Mouse (Mus musculus) brain, embryonic 18.5 days (tissue): Measurements from ENCODE around the gene Abhd2.
A peak's percentile ranks its signal among the peaks of the same experiment; 100 is the strongest.

ENCODE experiments used
- DNase-seq: peaks from one replicate; pipeline ENCODE4 v3.0.0-alpha.2; 2012; ENCODE audit warnings: low read depth, low spot score

Abhd2 gene

GRCm38 (mm10) chr7:79272789-79273718 lies at the start of gene Abhd2:
Abhd2 (plus strand) TSS chr7:79273199.
- peak; percentile 98 for DNase-seq

DNA sequence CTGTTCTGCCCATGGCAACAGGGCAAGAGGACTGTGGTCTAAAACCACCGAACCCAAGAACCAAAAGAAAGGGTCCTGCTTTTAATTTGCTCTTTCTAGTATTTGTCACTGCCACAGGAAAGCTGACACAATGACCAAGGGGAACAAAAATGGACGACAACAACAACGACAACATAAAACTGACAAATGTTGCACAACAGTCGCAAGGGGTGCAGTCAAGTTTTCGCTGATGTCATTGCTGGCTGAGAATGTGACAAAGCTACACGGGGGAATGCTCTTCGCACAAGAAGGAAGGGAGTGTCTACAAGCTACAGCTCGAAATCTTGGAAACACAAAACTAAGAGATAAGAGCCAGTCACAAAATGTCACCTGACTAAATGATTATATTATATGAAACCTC lies 47.5 kb upstream of the Abhd2 start:
- no peak for DNase-seq

DNA sequence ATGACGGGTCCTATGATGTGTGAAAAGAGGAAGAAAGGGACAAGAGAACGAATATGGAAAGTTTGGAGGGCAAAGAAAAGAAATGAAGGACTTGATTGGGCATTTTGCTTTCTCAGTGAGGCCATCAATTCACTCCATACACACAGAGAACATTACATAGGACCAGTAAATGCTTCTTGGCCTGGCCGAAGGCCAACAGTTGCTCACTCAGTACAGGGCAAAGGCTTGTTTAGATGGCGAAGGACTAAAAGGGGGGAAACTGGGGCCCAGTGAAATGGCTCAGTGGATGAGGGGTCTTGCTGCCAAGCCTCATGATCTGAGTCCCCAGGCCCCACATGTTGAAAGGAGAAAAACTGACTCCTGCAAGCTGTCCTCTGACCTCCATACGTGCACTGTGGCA lies 46.8 kb upstream of the Abhd2 start:
- no peak for DNase-seq

GRCm38 (mm10) chr7:79226834-79227486 lies 46.0 kb upstream of the Abhd2 start:
- no peak for DNase-seq

- DNase-seq: no peak
Observed at GRCm38 (mm10) chr7:79228471-79228870, 44.5 kb upstream of the Abhd2 start.

GRCm38 (mm10) chr7:79231577-79231976 lies 41.4 kb upstream of the Abhd2 start:
- no peak for DNase-seq

GRCm38 (mm10) chr7:79232048-79232447 lies 41.0 kb upstream of the Abhd2 start:
- DNase-seq: no peak

GRCm38 (mm10) chr7:79238741-79239140 lies 34.3 kb upstream of the Abhd2 start:
- DNase-seq: no peak

DNA sequence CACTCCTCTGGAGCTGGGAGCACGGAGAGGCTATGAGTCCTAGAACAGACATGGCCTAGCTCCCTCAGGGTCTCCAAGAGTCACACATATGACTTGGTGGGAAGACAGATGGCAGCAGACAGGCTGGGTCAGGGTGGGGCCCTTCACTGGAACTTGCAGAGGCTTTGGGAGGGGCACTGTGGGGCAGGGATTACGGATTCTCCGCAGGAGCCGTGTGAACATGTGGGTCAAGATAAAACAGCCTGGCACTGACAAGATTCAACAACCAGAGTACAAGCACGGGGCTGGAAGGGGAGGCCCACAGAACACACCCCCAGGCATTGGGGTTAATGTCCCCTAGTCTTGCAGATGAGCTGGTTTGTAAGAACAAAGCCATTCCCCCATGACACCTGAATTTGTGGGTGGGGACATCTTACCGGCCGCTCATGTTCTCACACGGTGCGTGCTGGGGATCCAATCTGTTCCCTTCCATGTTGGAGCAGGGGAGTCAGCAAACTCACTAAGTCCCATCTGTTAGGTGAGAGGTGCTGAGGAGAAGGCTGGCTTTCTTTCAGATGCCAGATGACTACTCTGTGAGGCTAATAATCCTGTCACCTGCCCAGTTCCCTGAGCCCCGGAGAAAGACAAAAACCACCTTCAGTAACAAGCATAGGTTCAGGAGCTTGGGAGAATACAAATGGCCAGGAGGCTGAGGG lies 30.9 kb upstream of the Abhd2 start:
- DNase-seq: no peak

- DNase-seq: no peak
Observed at GRCm38 (mm10) chr7:79243236-79243635, 29.8 kb upstream of the Abhd2 start.

DNA sequence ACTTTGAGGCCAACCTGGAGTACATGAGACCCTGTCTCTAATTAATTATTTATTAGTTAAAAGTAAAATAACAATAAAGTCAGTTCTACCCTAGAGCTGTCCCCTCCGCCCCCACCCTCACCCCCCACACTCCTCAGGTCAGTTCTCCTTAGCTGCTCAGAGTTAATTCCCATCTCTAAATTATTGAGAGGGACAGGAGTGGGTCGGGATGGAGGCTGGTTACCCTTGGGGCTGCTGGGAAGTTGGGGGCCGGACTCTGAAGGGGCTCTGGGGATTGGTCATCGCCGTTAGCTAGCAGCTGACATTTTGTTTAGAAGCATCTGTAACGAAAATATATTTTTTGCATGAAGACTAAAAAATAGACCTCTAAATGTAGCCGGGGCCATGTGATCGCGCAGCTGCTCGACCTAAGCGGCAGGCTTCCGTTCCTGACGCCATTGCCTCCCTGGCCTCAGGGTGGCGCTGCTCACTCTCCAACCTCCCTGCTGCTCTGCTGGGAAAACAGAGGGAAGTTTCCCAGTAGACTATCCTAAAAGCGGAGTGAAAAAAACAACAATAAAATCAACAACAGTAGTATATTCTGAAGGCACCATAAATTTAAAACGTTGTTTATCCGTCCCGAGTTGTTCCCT lies 26.8 kb upstream of the Abhd2 start:
- DNase-seq: no peak

GRCm38 (mm10) chr7:79247408-79247807 lies 25.6 kb upstream of the Abhd2 start:
- no peak for DNase-seq

DNA sequence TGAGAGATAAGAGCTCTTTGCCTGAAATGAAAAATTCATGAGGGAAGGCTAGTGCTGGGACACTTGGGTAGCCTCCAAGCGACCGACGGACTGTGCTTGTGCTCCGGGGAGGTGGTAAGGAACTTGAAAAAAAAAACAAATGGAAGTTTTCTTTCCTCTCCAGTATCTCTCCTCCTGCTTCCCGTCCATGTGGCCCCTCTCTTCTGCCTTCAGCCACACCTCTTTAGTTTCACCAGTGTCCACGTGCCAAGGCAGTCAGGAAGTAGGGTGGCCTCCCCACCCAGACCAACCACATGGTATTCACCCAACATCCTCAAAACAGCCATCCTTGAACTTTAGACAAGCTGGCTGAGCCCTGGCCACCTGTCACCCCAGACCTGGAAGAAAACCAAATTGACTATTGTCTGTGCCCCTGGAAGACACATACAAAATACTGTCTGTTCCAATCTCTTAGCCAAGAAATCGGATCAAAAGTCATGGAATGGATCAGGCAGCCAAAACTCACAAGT lies 25.1 kb upstream of the Abhd2 start:
- DNase-seq: no peak

- DNase-seq: no peak
Observed at GRCm38 (mm10) chr7:79249581-79249980, 23.4 kb upstream of the Abhd2 start.

GRCm38 (mm10) chr7:79254248-79254888 lies 18.6 kb upstream of the Abhd2 start:
- DNase-seq: no peak

DNA sequence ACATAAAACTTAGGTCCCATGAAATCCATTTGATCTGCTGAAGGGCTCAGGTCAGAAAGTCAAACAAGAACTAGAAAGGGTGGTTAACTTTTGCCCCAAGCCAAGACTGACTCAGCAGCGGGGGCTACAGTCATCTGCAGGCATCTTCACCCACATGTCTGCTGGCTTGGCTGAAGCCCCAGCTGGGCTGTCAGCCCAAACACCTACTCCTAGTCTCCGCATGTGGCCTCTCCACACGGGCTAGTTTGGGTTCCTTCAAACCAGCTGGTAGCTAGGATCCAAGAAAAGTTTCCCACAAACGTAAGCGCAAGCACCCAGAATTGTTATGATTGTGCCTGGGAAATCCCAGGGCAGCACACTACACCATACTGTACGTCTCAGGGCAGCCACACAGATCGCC lies 17.6 kb upstream of the Abhd2 start:
- DNase-seq: no peak

DNA sequence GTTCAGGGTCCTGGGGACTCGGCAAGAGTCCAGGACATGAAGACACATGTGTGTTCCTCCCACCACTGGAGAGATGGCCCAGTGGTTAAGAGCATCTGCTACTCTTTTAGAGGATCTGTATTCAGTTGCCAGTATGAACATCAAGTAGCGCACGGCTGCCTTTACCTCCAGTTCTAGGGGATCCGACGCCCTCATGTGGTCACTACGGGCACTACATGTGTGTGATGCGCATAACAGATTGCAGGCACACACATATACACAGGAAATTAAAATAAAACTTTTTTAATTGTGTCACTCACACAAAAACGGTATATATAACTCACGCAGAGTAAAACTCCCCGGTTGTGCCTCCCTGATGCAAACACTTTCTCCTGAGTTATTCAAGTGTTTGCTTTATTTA lies 17.2 kb upstream of the Abhd2 start:
- DNase-seq: no peak

- DNase-seq: no peak
Observed at GRCm38 (mm10) chr7:79256716-79257115, 16.3 kb upstream of the Abhd2 start.

DNA sequence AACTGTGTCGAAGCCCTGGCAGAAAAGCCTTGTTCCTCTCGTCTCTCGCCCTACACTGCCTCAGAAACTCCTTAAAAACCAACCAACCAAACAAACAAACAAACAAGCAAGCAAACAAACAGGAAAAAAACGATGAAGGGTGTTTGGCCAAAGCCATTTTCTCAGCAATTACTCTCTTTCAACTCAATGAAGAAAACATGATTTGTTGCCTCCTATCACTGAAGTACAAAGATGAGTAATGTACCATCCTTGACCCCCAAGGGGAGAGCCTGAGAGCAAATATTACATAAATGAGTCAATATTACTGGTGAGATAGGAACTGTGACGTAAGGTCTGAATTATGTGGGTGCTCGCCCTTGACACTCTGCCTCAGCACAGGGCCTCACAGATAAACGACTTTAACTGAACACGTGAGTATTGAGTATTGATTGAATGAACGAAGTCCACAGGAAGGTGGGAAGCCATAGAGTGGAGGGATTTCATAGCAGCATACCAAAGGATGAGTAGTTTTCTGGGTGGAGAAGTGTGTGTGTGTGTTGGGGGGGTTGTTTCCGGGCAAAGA lies 13.9 kb upstream of the Abhd2 start:
- no peak for DNase-seq

- no peak for DNase-seq
Observed at GRCm38 (mm10) chr7:79262478-79262877, 10.5 kb upstream of the Abhd2 start.

- DNase-seq: no peak
Observed at GRCm38 (mm10) chr7:79263776-79264175, 9.2 kb upstream of the Abhd2 start.
